Mouse (Mus musculus): ENCODE measurements at regions not wholly inside any gene's neighbourhood (a gene's known extent, or its start where the extent isn't known, plus 50 kb on each side); places are given as distances from the start of the nearest gene placed in this dataset.
"Not testable (repeated sequence)": the region's sequence is repeated elsewhere in the genome, so short reads cannot be mapped to it uniquely, and the experiment has no call there.

GRCm38 (mm10) chr13:4935940-4936339 lies 327.0 kb upstream of the Akr1e1 start:
- ATAC-seq, result no peak

DNA sequence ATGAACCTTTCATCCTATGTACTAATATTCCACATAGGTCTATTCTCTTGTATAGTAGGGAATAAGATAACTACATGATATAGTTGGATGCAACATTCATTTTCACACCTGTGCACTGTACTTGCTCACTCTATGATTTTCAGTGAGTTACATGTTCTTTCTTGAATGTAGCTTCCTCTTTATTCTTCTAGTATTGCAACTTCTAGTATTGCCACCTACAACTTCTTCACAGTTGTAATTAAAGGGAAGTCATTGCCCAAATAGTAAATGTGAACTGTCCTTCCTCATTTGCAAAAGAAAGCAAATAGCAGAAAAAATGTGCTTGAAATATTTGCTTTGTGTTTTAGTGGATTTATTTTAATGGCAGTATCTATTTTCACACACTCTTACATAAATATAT lies 330.9 kb upstream of the Akr1e1 start:
- ATAC-seq, result no peak

GRCm38 (mm10) chr13:4942490-4942889 lies 333.5 kb upstream of the Akr1e1 start:
- not testable (repeated sequence) for ATAC-seq

- no peak for ATAC-seq
Measured at GRCm38 (mm10) chr13:4943046-4943445, 334.1 kb upstream of the Akr1e1 start.

DNA sequence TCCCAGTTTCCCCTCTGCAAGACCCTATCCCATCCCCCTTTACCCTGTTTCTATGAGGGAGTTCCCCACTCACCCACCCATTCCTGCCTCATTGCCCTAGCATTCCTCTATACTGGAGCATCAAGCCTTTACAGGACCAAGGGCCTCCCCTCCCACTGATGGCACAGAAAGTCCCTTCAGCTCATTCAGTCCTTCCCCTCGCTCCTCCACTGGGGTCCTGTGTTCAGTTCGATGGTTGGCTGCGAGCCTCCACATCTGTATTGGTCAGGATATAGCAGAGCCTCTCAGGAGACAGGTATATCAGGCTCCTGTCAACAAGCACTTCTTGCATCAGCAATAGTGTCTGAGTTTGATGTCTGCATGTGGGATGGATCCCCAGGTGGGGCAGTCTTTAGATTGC lies 346.4 kb upstream of the Akr1e1 start:
- no peak for ATAC-seq

DNA sequence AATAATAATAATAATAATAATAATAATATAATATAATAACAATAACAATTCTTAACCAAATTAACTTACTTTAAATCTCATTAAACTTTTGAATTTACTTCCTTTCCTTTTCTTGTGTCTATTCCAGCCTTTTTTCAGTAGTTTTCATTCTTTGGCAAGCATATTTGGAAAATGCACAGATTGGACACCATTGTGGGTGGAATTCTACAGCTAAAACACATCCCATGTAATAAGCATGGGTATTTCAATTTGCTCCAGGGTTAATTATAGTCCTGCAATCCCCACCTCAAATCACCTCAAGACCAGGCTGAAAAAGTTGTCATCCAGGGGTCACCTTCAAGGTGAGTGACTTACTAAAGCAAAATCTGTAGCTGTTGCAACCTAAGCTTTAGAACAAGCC lies 355.9 kb upstream of the Akr1e1 start:
- no peak for ATAC-seq

DNA sequence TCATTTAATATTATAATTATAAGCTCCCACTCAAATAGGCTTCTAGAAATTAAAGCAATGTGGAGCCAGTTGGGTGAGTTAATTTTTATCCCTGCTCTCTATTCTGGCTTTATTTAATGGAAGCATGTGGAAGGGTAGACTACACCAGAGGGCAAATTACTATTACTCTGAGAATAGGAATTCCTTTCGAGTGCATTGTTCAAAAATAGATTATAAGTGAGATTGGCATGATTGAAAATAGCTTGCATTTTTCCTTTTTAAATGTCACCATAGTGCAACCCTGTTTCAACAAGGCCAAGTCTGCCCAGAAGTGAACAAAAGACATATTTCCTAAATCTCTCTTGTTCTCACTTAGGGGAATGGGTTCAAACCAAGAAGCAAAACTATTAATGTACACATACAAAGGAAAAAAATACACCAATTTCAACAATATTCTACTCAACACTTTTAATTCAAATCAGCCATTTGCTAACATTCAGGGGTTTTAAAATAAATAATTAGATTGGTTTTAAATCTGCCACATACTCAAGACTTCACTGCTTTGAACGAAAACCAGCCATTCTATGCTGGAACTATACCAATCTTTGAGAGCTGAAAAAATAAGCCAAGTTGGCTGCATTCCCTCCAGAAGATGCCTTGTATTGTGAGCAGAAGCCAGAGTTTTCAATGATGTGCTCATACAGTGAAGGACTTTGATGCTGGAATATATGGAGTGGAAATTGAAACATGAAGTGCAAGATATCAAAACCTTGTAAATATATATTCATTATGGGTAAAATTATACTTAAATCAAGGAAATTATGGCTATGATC lies 361.3 kb upstream of the Akr1e1 start:
- ATAC-seq, result no peak

DNA sequence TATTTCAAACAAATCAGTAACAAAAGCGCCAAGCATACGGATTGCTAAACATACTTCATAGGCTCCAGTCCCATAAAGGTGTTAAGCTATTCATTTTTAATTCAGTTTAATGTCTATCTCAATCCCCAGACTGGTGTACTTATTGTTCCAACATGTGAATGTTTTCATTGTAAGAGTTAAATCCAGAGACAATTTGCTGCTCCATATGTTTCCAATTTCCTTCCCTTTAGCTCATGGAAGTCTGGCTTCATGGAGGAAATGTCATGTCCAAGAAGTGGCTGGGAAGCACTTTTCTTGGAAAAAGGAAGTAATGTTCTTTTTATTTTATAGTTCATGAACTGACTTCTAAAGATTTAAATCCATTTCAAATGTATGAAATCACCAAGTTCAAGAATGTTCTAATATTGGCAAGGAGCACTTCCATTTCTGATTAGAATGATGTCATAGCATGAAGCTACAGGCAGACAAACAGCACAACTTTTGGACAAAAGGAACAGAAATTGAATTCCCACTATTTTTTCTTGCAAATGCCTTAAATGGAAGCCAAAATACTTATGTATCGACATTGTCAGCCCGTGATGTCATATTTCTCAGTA lies 362.6 kb upstream of the Akr1e1 start:
- no peak for ATAC-seq

GRCm38 (mm10) chr13:4992876-4993275 lies 383.9 kb upstream of the Akr1e1 start:
- no peak for ATAC-seq

- no peak for ATAC-seq
Measured at GRCm38 (mm10) chr13:5008296-5008695, 399.3 kb upstream of the Akr1e1 start.

DNA sequence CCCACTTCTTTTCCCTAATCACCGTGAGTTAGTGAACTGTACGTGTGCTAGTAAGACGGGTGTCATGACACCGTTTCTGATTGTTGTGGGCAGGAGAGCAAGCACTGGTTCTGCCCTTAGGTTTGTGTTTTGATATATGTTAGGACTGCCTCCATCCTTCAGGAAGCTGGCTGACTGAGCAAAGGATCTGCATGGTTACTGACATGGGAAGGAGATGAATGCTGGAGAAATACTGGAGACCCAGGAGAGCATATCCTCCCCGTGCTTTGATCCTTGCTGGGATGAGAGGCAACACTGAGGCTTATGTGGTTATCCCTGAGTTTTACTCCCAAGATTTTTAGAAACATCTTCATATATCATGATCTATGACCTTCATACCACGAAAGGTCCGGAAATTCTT lies 413.5 kb upstream of the Akr1e1 start:
- no peak for ATAC-seq

- no peak for ATAC-seq
Measured at GRCm38 (mm10) chr13:5059859-5060258, 450.9 kb upstream of the Akr1e1 start.

GRCm38 (mm10) chr13:5060462-5060861 lies 451.5 kb upstream of the Akr1e1 start:
- no peak for ATAC-seq

DNA sequence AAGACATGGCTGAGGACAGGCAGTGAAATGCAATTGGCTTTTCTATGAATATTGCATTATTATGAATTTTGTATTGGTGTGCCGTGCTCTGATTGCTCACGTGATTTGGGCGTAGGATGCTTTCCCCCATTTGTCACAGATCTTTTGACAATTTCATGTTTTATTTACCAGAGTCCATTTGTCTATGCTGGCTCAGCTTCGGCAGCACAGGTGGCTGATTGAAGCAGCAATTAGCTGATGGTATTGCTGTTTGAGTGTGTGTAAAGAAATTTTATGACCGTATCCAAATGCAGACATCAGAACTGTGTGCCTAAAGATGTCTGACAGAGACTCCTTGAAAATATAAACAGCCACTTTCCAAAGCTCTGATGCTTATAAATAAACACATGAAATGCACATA lies 498.5 kb upstream of the Akr1e1 start:
- ATAC-seq, result no peak

DNA sequence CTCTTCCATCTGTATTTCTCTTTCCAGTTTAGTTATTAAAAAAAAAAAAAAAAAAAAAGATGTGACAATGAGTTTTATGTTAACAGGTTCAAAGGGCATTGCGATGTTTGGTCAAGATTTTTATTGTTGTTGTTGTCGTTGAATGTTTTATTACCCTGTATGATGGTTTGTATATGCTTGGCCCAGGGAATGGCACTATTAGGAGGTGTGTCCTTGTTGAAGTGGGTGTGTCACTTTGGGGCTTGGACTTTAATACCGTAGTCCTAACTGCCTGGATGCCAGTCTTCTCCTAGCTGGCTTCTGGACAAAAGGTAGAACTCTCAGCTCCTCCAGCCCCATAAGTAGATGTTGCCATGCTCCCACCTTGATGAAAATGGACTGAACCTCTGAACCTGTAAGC lies 545.9 kb upstream of the Akr1e1 start:
- no peak for ATAC-seq

DNA sequence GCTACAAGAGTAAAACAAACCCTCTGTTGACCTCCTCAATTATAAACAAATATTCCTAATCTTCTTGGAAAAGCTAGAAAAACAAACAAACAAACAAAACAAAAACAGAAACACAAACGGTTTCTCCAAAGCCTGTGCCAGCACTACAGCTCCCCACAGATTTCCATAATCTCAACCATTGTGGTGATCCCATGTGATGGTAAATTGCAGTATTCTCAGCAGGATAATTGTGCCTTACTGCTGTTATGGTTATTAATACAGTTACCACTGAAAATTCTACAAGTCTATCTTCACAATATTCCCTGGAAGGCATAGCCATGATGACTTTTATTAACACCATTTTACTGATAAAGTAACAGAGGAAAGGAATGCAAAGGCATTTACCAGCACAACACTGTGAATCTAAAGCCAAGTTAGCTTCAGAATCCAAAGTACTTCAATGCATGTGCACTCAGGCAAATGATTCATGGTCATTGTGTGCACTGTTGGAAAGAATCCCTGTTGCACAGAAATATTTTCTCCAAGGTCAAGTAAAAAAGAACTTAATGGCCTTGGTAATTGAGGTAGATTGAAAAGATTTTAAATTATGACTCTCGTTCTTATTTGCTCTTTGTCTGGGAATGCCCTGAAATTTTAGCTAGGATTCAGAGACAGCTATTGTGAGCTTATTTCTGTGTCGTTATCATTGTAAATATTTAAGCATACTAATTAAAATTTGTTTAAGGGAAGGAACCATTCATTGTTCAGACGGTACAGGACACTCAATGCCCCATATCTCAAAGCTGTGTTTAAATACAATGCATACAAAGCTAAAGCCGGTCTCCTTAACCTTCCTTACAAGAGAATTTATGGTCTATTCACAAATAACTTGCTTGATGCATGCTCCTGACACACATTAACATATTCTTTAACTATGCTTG lies 551.1 kb upstream of the Akr1e1 start:
- no peak for ATAC-seq

- ATAC-seq, result no peak
Measured at GRCm38 (mm10) chr13:5166716-5167115, 557.7 kb upstream of the Akr1e1 start.

DNA sequence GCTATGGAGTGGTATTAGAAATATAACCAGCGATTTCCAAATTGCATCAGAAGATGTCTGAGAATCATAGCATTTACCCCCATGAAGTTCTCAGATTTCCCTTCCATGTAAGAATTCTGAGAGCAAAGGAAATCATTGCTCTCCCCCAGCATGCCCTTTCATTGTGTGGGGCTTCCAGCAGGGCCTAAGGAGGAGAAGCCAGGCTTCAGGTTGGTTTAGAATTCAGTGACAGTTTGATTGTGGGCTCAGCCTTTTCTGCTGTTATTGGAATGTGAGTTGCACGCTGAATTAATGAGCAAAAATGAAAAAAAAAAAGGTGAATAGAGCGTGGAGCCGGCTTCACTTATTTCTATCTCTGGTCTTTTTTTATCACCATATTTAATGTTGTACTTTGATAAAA lies 570.0 kb upstream of the Akr1e1 start:
- ATAC-seq, result no peak

DNA sequence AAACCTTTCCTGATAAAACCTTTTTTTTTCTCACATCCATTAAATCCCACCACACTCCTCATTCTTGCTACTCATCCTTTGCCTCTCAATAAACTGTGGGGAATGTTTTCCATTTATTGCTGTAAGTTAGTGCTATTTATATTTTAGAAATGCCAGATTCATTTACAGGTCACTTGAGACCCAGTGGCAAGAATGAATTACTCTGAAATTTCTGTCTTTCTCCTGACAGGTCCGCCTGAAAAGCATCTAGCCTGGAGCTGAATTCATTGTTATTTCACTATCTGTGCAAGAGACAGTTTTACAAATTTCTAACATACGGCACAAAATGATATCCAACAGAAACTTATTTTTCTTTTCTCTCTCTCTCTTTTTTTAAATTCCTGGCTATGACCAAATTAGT lies 570.6 kb upstream of the Akr1e1 start:
- ATAC-seq, result no peak

GRCm38 (mm10) chr13:5185237-5185800 lies 576.3 kb upstream of the Akr1e1 start:
- not testable (repeated sequence) for ATAC-seq

DNA sequence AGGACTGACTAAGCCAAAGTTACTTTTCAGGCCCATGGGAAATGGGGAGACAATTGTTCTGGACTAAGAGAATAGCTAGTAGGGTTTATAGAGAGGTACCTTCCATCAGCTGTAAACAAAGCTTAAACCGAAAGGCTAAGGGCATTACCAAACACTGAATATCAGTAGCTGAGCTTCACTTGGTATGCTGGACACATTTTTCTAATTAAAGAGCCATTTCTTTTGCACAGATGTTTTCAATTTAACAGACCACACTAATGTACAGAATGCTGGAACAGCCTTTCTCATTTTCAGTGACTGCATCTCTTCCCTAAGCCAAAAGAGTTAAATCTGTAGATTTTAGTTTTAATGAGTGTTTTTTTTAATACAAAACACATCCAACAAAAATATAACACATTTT lies 593.8 kb upstream of the Akr1e1 start:
- no peak for ATAC-seq

DNA sequence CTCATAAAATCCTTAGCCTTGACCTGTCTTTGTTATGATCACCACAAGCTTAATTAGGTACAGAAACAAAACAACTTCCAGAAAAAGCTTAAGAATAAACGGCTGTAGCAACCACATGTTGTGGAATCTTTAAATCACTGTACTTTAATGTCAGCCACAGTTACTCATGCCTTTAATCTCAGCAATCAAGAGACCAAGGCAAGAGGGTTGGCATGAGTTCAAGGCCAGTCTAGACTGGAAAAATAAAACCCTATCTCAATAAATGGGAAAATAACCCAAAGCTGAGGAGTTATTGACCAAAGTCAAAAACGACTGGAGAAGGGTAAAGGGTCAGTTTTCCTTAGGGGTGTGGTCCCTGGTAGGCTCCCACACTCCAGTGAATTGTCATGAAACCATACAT lies 595.2 kb upstream of the Akr1e1 start:
- ATAC-seq, result no peak

DNA sequence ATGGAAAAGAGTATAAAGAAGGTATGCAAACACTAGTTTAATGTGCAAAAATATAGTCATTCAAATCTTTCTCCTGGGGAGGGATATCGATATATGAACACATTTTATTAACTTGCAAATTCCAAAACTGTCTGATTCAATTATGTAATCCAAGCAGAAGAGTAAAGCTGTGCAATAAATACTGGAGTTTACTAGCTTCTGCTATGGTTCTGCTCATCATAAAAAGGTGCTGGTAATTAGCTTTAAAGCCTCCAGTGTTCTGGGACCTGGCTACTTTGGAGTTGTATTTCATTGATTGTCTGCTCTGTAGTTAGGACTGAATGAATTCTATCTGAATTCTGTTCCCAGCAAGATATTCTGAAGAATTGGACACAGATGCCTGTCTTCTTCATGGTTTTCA lies 602.7 kb upstream of the Akr1e1 start:
- no peak for ATAC-seq

Data from inflammation-experienced regulatory T-cells, adult 6 months (primary cell).